Mouse (Mus musculus): ENCODE measurements around the gene Cnnm2. TPM values are rescaled to one million over a fixed set of nuclear protein-coding genes. Genes with fewer than 3 reads are reported as not detected.
A peak's percentile ranks its signal among the peaks of the same experiment; 100 is the strongest.

Cnnm2 gene
- polyA plus RNA-seq, 1 experiment, result 28.9 TPM

- TF ChIP-seq CTCF (IDR thresholded peaks at IDR 0.05; ENCODE audit: extremely low read depth, insufficient read depth, low read length) (no peak), POLR2A (IDR thresholded peaks at IDR 0.05; ENCODE audit: extremely low read depth, insufficient read depth, low read length) (no peak)
- no peak overlapping the region; the same call in 1 of the 2 replicates for H3K27ac ChIP-seq (ENCODE audit: insufficient read depth, low read length)
- no peak overlapping the region for H3K4me3 ChIP-seq (ENCODE audit: insufficient read depth, low read length)
- peaks cover 12% of the 10 kb centered on the region for H3K4me1 ChIP-seq (ENCODE audit: control insufficient read depth, insufficient read depth, low read length)
Measured at GRCm38 (mm10) chr19:46900786-46901185, 139.4 kb downstream of the Cnnm2 start.

- Histone ChIP-seq H3K4me3 (ENCODE audit: insufficient read depth, low read length) (no peak overlapping the region), H3K4me1 (ENCODE audit: control insufficient read depth, insufficient read depth, low read length) (peaks cover 12% of the 10 kb centered on the region), H3K27ac (ENCODE audit: insufficient read depth, low read length) (no peak overlapping the region; the same call in 1 of the 2 replicates)
- TF ChIP-seq CTCF (IDR thresholded peaks at IDR 0.05; ENCODE audit: extremely low read depth, insufficient read depth, low read length), result no peak
- TF ChIP-seq POLR2A (IDR thresholded peaks at IDR 0.05; ENCODE audit: extremely low read depth, insufficient read depth, low read length), result no peak
Measured at GRCm38 (mm10) chr19:46901323-46901722, 139.9 kb downstream of the Cnnm2 start.

GRCm38 (mm10) chr19:46903379-46903778 is 142.0 kb downstream of the Cnnm2 start:
- Histone ChIP-seq H3K4me3 (ENCODE audit: insufficient read depth, low read length) (no peak overlapping the region), H3K27ac (ENCODE audit: insufficient read depth, low read length) (no peak overlapping the region), H3K4me1 (ENCODE audit: control insufficient read depth, insufficient read depth, low read length) (peaks cover 15% of the 10 kb centered on the region)
- TF ChIP-seq CTCF (IDR thresholded peaks at IDR 0.05; ENCODE audit: extremely low read depth, insufficient read depth, low read length) (no peak), POLR2A (IDR thresholded peaks at IDR 0.05; ENCODE audit: extremely low read depth, insufficient read depth, low read length) (no peak)

- Histone ChIP-seq H3K4me3 (ENCODE audit: insufficient read depth, low read length) (no peak overlapping the region), H3K27ac (ENCODE audit: insufficient read depth, low read length) (no peak overlapping the region)
- no peak for TF ChIP-seq POLR2A (IDR thresholded peaks at IDR 0.05; ENCODE audit: extremely low read depth, insufficient read depth, low read length)
- no peak for TF ChIP-seq CTCF (IDR thresholded peaks at IDR 0.05; ENCODE audit: extremely low read depth, insufficient read depth, low read length)
Measured at GRCm38 (mm10) chr19:46904907-46905306, 143.5 kb downstream of the Cnnm2 start.

GRCm38 (mm10) chr19:46905383-46905782 is 144.0 kb downstream of the Cnnm2 start:
- Histone ChIP-seq H3K4me3 (ENCODE audit: insufficient read depth, low read length) (no peak overlapping the region), H3K4me1 (ENCODE audit: control insufficient read depth, insufficient read depth, low read length) (peaks cover 14% of the 10 kb centered on the region), H3K27ac (ENCODE audit: insufficient read depth, low read length) (no peak overlapping the region)
- TF ChIP-seq CTCF (IDR thresholded peaks at IDR 0.05; ENCODE audit: extremely low read depth, insufficient read depth, low read length), result no peak
- no peak for TF ChIP-seq POLR2A (IDR thresholded peaks at IDR 0.05; ENCODE audit: extremely low read depth, insufficient read depth, low read length)

More at GRCm38 (mm10) chr19:46904907-46905306, 143.5 kb downstream of the Cnnm2 start:
- peaks cover 15% of the 10 kb centered on the region for H3K4me1 ChIP-seq (ENCODE audit: control insufficient read depth, insufficient read depth, low read length)

- no peak overlapping the region for H3K27ac ChIP-seq (ENCODE audit: insufficient read depth, low read length)
- TF ChIP-seq CTCF (IDR thresholded peaks at IDR 0.05; ENCODE audit: extremely low read depth, insufficient read depth, low read length) (no peak), POLR2A (IDR thresholded peaks at IDR 0.05; ENCODE audit: extremely low read depth, insufficient read depth, low read length) (no peak)
- H3K4me3 ChIP-seq (ENCODE audit: insufficient read depth, low read length), result no peak overlapping the region
- peaks cover 16% of the 10 kb centered on the region for H3K4me1 ChIP-seq (ENCODE audit: control insufficient read depth, insufficient read depth, low read length)
Measured at GRCm38 (mm10) chr19:46905971-46906370, 144.6 kb downstream of the Cnnm2 start.

- H3K27ac ChIP-seq (ENCODE audit: insufficient read depth, low read length), result peak overlapping the region; percentile 57
- TF ChIP-seq CTCF (IDR thresholded peaks at IDR 0.05; ENCODE audit: extremely low read depth, insufficient read depth, low read length), result no peak
- TF ChIP-seq POLR2A (IDR thresholded peaks at IDR 0.05; ENCODE audit: extremely low read depth, insufficient read depth, low read length), result no peak
- H3K4me3 ChIP-seq (ENCODE audit: insufficient read depth, low read length), result no peak overlapping the region
- H3K4me1 ChIP-seq (ENCODE audit: control insufficient read depth, insufficient read depth, low read length), result peaks cover 13% of the 10 kb centered on the region
Measured at GRCm38 (mm10) chr19:46908207-46908606, 146.8 kb downstream of the Cnnm2 start.

GRCm38 (mm10) chr19:46908977-46909376 is 147.6 kb downstream of the Cnnm2 start:
- Histone ChIP-seq H3K4me3 (ENCODE audit: insufficient read depth, low read length) (no peak overlapping the region), H3K4me1 (ENCODE audit: control insufficient read depth, insufficient read depth, low read length) (peaks cover 13% of the 10 kb centered on the region), H3K27ac (ENCODE audit: insufficient read depth, low read length) (peak overlapping the region; percentile 97)
- TF ChIP-seq POLR2A (IDR thresholded peaks at IDR 0.05; ENCODE audit: extremely low read depth, insufficient read depth, low read length) (peak; percentile 48), CTCF (IDR thresholded peaks at IDR 0.05; ENCODE audit: extremely low read depth, insufficient read depth, low read length) (no peak)

- Histone ChIP-seq H3K4me3 (ENCODE audit: insufficient read depth, low read length) (no peak overlapping the region), H3K27ac (ENCODE audit: insufficient read depth, low read length) (no peak overlapping the region), H3K4me1 (ENCODE audit: control insufficient read depth, insufficient read depth, low read length) (peaks cover 10% of the 10 kb centered on the region)
- TF ChIP-seq POLR2A (IDR thresholded peaks at IDR 0.05; ENCODE audit: extremely low read depth, insufficient read depth, low read length), result no peak
- no peak for TF ChIP-seq CTCF (IDR thresholded peaks at IDR 0.05; ENCODE audit: extremely low read depth, insufficient read depth, low read length)
Measured at GRCm38 (mm10) chr19:46911492-46911891, 150.1 kb downstream of the Cnnm2 start.

- peaks cover 7% of the 10 kb centered on the region for H3K4me1 ChIP-seq (ENCODE audit: control insufficient read depth, insufficient read depth, low read length)
- TF ChIP-seq CTCF (IDR thresholded peaks at IDR 0.05; ENCODE audit: extremely low read depth, insufficient read depth, low read length) (no peak), POLR2A (IDR thresholded peaks at IDR 0.05; ENCODE audit: extremely low read depth, insufficient read depth, low read length) (no peak)
- H3K4me3 ChIP-seq (ENCODE audit: insufficient read depth, low read length), result no peak overlapping the region
- H3K27ac ChIP-seq (ENCODE audit: insufficient read depth, low read length), result no peak overlapping the region
Measured at GRCm38 (mm10) chr19:46913626-46914025, 152.2 kb downstream of the Cnnm2 start.

Measured in cortical plate, adult 2 months (tissue).